Mouse (Mus musculus) ES-Bruce4 (cell line): ENCODE data around the gene Atxn2. TPM values are rescaled to one million over a fixed set of nuclear protein-coding genes. Genes with fewer than 3 reads are reported as not detected.

Experiments used
- H3K27ac ChIP-seq: 2 replicates; pipeline ENCODE4 v1.5.1; 2012; ENCODE audit warnings: low read length, inconsistent platforms; ENCODE audit not compliant: insufficient read depth
- H3K27me3 ChIP-seq: 2 replicates; pipeline ENCODE4 v1.6.1; 2012; ENCODE audit warnings: mild to moderate bottlenecking, low read length, inconsistent platforms; ENCODE audit not compliant: control insufficient read depth, poor library complexity, insufficient read depth, severe bottlenecking
- H3K36me3 ChIP-seq: 2 replicates; pipeline ENCODE4 v1.6.1; 2012; ENCODE audit warnings: inconsistent platforms, mild to moderate bottlenecking, low read length, moderate library complexity; ENCODE audit not compliant: control insufficient read depth, poor library complexity, insufficient read depth, severe bottlenecking
- H3K4me1 ChIP-seq: one replicate; pipeline ENCODE4 v1.8.1; 2011; ENCODE audit warnings: low read length; ENCODE audit not compliant: control insufficient read depth, insufficient read depth
- H3K4me3 ChIP-seq: 2 replicates; pipeline ENCODE4 v1.5.1; 2011; ENCODE audit warnings: low read depth, mild to moderate bottlenecking, low read length
- H3K9ac ChIP-seq: 2 replicates; pipeline ENCODE4 v1.6.1; 2012; ENCODE audit warnings: low read depth, mild to moderate bottlenecking, inconsistent platforms; ENCODE audit not compliant: poor library complexity, severe bottlenecking
- H3K9me3 ChIP-seq: replicated peaks from 2 replicates; pipeline ENCODE4 v1.6.1; 2012; ENCODE audit warnings: mild to moderate bottlenecking, low read length, inconsistent platforms; ENCODE audit not compliant: control insufficient read depth, poor library complexity, insufficient read depth, severe bottlenecking
- CTCF ChIP-seq: IDR thresholded peaks from one replicate; pipeline ENCODE4 v1.8.1; 2011; ENCODE audit warnings: low read depth, low read length
- EP300 ChIP-seq: IDR thresholded peaks from 2 replicates; pipeline ENCODE4 v1.6.1; 2011; ENCODE audit warnings: low read depth, low read length; ENCODE audit not compliant: insufficient read depth
- POLR2A ChIP-seq: IDR thresholded peaks from one replicate; pipeline ENCODE4 v1.8.1; 2011; ENCODE audit warnings: low read length; ENCODE audit not compliant: insufficient read depth
- polyA plus RNA-seq: library from polyadenylated mRNA; stranded (reverse); fragments of >200 nt; gene quantifications from 2 replicates; pipeline ENCODE4 v1.2.4, GENCODE M21; 2011; ENCODE audit warnings: low read depth; ENCODE audit not compliant: missing spikeins, insufficient read depth, insufficient read length

Gene Atxn2
- polyA plus RNA-seq, 1 experiment = 284 TPM

DNA sequence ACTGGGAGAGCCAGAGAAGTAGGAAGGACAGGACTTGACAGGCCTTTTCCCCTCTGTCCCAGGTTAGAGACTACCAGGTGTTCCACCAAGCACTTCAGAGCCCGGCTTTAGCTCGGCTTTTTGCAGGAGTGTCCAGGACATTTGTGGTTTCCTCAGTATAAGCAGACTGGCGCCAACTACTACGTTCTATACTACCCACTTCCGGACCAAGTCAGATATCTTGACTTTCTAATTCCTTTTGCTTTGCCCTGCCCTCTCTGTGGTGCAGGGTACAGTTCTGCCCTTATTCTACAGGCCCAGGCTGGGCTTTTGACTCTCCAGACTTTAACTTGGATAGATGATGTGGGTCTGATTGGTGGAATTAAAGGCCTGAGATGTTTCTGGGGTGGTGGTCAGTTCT lies 108.4 kb downstream of the Atxn2 start:
- TF ChIP-seq EP300 (no peak), CTCF (no peak), POLR2A (no peak)
- Histone ChIP-seq H3K27me3 (no peaks in the 10 kb centered on the region), H3K9me3 (no peaks in the 10 kb centered on the region), H3K27ac (no peak overlapping the region), H3K4me1 (no peaks in the 10 kb centered on the region), H3K4me3 (no peak overlapping the region), H3K36me3 (peaks cover 13% of the 10 kb centered on the region), H3K9ac (no peak overlapping the region)

DNA sequence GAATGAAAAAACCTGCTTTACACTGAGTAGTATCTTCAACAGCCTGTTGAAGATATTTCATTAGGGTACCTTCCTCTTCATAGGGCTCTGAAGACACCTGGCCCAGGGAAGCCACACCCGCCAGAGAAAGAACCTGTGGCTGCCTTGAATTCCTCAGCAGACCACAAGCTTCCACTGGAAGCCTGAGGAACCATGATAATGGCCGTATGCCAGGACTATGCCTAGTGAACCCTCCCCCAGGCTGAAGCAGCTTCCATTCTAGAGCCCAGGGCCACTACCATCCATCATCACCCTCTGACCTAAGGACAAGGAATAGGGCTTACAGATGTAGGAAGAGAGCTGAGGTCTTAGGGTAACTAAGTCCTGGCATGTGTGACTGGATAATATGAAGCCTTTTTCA lies 109.0 kb downstream of the Atxn2 start:
- TF ChIP-seq CTCF (no peak), EP300 (no peak), POLR2A (no peak)
- Histone ChIP-seq H3K9me3 (no peaks in the 10 kb centered on the region), H3K36me3 (peaks cover 13% of the 10 kb centered on the region), H3K4me1 (no peaks in the 10 kb centered on the region), H3K27me3 (no peaks in the 10 kb centered on the region), H3K27ac (no peak overlapping the region), H3K9ac (no peak overlapping the region), H3K4me3 (no peak overlapping the region)

DNA sequence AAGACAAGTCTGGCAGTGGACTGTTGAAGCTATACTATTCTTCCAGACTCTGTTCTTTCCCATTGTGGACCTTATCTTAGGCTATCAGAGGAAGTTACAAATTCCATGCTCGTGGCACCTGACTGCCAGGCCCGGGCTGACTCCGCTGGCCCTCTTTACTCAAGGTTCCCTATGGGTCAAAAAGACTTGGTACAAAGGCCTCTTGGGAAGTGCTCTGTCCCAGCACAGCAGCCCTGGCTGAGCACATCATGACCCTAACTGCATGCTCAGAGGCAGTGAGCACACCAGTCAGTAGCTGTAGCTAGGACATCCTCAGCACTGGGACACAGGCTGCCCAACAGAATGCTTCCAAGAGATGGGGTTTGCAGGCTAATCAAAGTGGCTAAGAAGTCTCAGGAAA lies 109.5 kb downstream of the Atxn2 start:
- Histone ChIP-seq H3K27me3 (no peaks in the 10 kb centered on the region), H3K4me1 (no peaks in the 10 kb centered on the region), H3K36me3 (peaks cover 13% of the 10 kb centered on the region), H3K27ac (no peak overlapping the region), H3K9ac (no peak overlapping the region), H3K4me3 (no peak overlapping the region), H3K9me3 (no peaks in the 10 kb centered on the region)
- TF ChIP-seq CTCF (no peak), EP300 (no peak), POLR2A (no peak)

DNA sequence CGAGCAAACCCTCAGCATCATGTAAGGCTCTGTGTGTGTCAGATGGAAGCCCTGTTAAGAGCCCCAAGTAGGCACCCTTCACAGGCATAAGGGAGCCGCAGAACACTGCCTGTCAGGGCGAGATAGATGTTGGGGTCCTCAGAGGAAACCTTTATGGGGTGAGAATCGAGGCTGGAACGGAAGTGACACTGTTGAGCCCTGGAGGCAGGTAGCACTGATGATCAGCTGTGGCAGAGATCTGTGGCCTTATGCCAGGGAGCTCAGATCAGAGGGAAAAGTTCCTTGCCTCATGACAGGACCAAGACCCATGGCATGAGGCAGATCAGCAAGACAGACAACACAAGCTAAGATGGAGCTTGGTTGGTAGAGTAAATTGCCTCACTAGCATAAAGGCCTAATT lies 110.0 kb downstream of the Atxn2 start:
- Histone ChIP-seq H3K9me3 (no peaks in the 10 kb centered on the region), H3K27me3 (no peaks in the 10 kb centered on the region), H3K27ac (no peak overlapping the region), H3K36me3 (peaks cover 13% of the 10 kb centered on the region), H3K9ac (no peak overlapping the region), H3K4me3 (no peak overlapping the region), H3K4me1 (no peaks in the 10 kb centered on the region)
- TF ChIP-seq EP300 (no peak), CTCF (no peak), POLR2A (no peak)

DNA sequence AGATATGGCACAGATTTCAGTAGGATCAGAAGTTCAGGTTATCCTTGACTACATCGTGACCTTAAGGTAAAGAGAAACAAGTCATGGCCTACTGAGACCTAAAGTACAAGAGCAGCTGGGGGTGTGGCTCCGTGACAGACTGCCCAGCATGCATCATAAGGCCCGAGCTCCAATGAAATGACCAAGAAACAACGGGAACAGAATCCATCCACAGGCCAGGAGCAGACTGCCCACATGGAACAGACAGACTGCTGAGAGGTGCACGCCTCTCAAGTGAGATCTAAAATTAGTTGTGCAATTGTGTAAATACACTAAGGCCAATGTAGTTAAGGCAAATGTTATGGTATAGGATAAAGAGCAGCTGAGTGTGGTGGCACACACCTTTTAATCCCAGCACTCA lies 110.4 kb downstream of the Atxn2 start:
- Histone ChIP-seq H3K4me1 (no peaks in the 10 kb centered on the region), H3K27ac (no peak overlapping the region), H3K36me3 (peaks cover 12% of the 10 kb centered on the region), H3K9ac (no peak overlapping the region), H3K9me3 (no peaks in the 10 kb centered on the region), H3K4me3 (no peak overlapping the region), H3K27me3 (no peaks in the 10 kb centered on the region)
- TF ChIP-seq CTCF (no peak), EP300 (no peak), POLR2A (no peak)

DNA sequence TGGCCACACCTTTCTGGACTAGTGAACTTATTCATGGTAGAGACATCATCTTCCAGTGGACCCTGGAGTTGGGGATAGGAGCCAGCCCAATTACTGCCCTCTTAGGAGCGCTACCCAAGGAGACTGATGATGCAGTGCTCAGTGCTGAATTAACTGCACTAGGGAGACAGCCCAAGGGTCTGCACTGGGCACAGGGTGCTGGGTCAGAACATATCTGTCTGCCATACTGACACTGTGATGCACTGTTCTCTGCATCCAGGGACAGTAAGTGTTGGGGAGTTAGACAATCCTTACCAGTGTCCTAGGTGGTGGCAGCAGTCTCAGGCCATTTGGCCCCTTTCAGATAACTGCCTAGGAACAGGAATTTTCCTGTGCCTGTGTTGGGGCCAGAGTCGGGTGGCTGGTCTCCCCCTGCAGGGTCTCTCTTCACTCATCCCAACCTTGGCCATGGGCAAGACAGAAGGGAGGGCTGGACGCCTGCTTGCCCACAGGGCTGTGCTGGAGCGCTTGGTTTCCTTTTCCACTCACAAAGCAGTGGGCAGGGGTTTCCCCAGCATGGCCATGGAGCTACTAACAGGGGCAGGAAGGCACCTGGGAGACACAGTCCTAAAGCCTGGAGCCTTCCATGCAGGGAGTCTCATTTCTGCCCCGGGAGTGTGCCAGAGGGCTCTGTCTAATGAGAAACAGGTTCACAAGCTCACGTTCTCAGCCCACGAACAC lies 111.8 kb downstream of the Atxn2 start:
- Histone ChIP-seq H3K36me3 (peaks cover 4% of the 10 kb centered on the region; the same call in 1 of the 2 replicates), H3K4me3 (no peak overlapping the region), H3K27me3 (no peaks in the 10 kb centered on the region), H3K9ac (no peak overlapping the region), H3K4me1 (no peaks in the 10 kb centered on the region), H3K9me3 (no peaks in the 10 kb centered on the region), H3K27ac (no peak overlapping the region)
- TF ChIP-seq CTCF (no peak), POLR2A (no peak), EP300 (no peak)
